Mouse (Mus musculus): ENCODE data around the gene Sox9.

DNA sequence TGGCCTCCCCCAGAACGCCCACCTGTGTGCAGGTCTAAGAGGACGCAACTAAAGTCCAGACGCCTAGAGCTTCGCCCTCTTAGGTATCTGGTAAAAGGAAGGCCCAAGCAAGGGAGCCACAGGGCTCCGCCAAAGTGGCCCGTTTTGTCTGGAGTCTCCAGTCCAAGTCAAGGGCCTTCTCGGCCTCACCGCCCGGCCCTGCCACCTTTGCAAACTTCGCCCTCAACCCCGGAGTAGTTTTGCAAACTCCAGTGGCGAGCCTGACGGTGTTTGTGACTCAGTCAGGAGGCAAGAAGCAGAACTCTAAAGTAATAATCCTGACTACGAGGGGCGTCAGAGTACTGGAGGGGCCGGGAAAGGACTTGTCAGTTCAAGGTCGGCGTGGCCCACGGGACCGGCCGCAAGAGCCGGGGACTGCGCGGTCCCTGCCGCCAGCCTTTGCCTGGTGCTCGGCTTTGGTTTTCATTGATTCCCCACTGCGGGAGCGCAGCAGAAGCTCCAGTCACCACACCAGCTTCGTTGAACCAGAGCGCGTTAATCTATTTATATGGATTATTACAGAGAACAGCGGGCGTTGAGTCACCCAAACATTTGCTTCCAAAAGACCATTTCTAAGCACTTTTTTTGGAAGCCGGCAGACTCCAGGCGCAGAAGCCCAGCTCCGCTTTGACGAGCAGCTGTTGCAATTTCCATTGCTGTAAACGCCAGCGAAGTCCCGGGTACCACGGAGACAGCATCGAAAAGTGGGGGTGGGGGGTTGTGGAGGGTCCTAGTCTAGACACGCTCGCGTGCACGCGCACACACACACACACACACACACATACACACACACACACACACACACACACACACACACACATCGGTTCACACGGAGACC is 751 bp upstream of the Sox9 start:
- TF ChIP-seq CTCF (IDR thresholded peaks at IDR 0.05; ENCODE audit: control insufficient read depth, insufficient read depth, insufficient replicate concordance, low read depth, low read length) (no peak), POLR2A (IDR thresholded peaks at IDR 0.05; ENCODE audit: control insufficient read depth, low read depth, low read length) (no peak)

Data from testis, adult 2 months (tissue).